Mouse (Mus musculus): ENCODE measurements around the gene Slc22a1. TPM values are rescaled to one million over a fixed set of nuclear protein-coding genes. Genes with fewer than 3 reads are reported as not detected.

Slc22a1 gene
- polyA plus RNA-seq, 1 experiment = not detected

GRCm38 (mm10) chr17:12655826-12656225 is 19.8 kb downstream of the Slc22a1 start:
- H3K9me3 ChIP-seq (replicated peaks; ENCODE audit: control insufficient read depth, insufficient read depth, low read length, poor library complexity, severe bottlenecking) = no peaks in the 10 kb centered on the region
- no peak overlapping the region for H3K4me3 ChIP-seq (ENCODE audit: low read depth, low read length)
- H3K4me1 ChIP-seq (ENCODE audit: control insufficient read depth, insufficient read depth, low read length) = no peaks in the 10 kb centered on the region
- H3K9ac ChIP-seq (ENCODE audit: low read depth, poor library complexity, severe bottlenecking) = no peak overlapping the region
- H3K27ac ChIP-seq (ENCODE audit: insufficient read depth, low read length) = no peak overlapping the region
- H3K27me3 ChIP-seq (ENCODE audit: control insufficient read depth, insufficient read depth, low read length, poor library complexity, severe bottlenecking) = no peaks in the 10 kb centered on the region
- no peak for TF ChIP-seq CTCF (IDR thresholded peaks at IDR 0.05; ENCODE audit: low read depth, low read length)
- no peak for TF ChIP-seq POLR2A (IDR thresholded peaks at IDR 0.05; ENCODE audit: insufficient read depth, low read length)
- TF ChIP-seq EP300 (IDR thresholded peaks at IDR 0.05; ENCODE audit: insufficient read depth, low read depth, low read length) = no peak
- no peaks in the 10 kb centered on the region for H3K36me3 ChIP-seq (ENCODE audit: control insufficient read depth, insufficient read depth, low read length, poor library complexity, severe bottlenecking)

- Histone ChIP-seq H3K4me1 (ENCODE audit: control insufficient read depth, insufficient read depth, low read length) (no peaks in the 10 kb centered on the region), H3K9ac (ENCODE audit: low read depth, poor library complexity, severe bottlenecking) (no peak overlapping the region), H3K9me3 (replicated peaks; ENCODE audit: control insufficient read depth, insufficient read depth, low read length, poor library complexity, severe bottlenecking) (no peaks in the 10 kb centered on the region), H3K27me3 (ENCODE audit: control insufficient read depth, insufficient read depth, low read length, poor library complexity, severe bottlenecking) (no peaks in the 10 kb centered on the region; the same call in 1 of the 2 replicates), H3K4me3 (ENCODE audit: low read depth, low read length) (no peak overlapping the region), H3K27ac (ENCODE audit: insufficient read depth, low read length) (no peak overlapping the region), H3K36me3 (ENCODE audit: control insufficient read depth, insufficient read depth, low read length, poor library complexity, severe bottlenecking) (no peaks in the 10 kb centered on the region)
- TF ChIP-seq CTCF (IDR thresholded peaks at IDR 0.05; ENCODE audit: low read depth, low read length) (no peak), POLR2A (IDR thresholded peaks at IDR 0.05; ENCODE audit: insufficient read depth, low read length) (no peak), EP300 (IDR thresholded peaks at IDR 0.05; ENCODE audit: insufficient read depth, low read depth, low read length) (no peak)
Observed at GRCm38 (mm10) chr17:12654061-12654460, 21.6 kb downstream of the Slc22a1 start.

GRCm38 (mm10) chr17:12652604-12653003 is 23.0 kb downstream of the Slc22a1 start:
- Histone ChIP-seq H3K9me3 (replicated peaks; ENCODE audit: control insufficient read depth, insufficient read depth, low read length, poor library complexity, severe bottlenecking) (no peaks in the 10 kb centered on the region), H3K9ac (ENCODE audit: low read depth, poor library complexity, severe bottlenecking) (no peak overlapping the region)

GRCm38 (mm10) chr17:12645461-12645860 is 30.2 kb downstream of the Slc22a1 start:
- Histone ChIP-seq H3K27ac (ENCODE audit: insufficient read depth, low read length) (no peak overlapping the region), H3K27me3 (ENCODE audit: control insufficient read depth, insufficient read depth, low read length, poor library complexity, severe bottlenecking) (no peaks in the 10 kb centered on the region; the same call in 1 of the 2 replicates), H3K9me3 (replicated peaks; ENCODE audit: control insufficient read depth, insufficient read depth, low read length, poor library complexity, severe bottlenecking) (no peaks in the 10 kb centered on the region), H3K4me1 (ENCODE audit: control insufficient read depth, insufficient read depth, low read length) (no peaks in the 10 kb centered on the region), H3K36me3 (ENCODE audit: control insufficient read depth, insufficient read depth, low read length, poor library complexity, severe bottlenecking) (no peaks in the 10 kb centered on the region), H3K9ac (ENCODE audit: low read depth, poor library complexity, severe bottlenecking) (no peak overlapping the region), H3K4me3 (ENCODE audit: low read depth, low read length) (no peak overlapping the region)
- TF ChIP-seq EP300 (IDR thresholded peaks at IDR 0.05; ENCODE audit: insufficient read depth, low read depth, low read length) (no peak), POLR2A (IDR thresholded peaks at IDR 0.05; ENCODE audit: insufficient read depth, low read length) (no peak), CTCF (IDR thresholded peaks at IDR 0.05; ENCODE audit: low read depth, low read length) (no peak)

More at GRCm38 (mm10) chr17:12652604-12653003, 23.0 kb downstream of the Slc22a1 start:
- Histone ChIP-seq H3K4me3 (ENCODE audit: low read depth, low read length) (no peak overlapping the region), H3K27ac (ENCODE audit: insufficient read depth, low read length) (no peak overlapping the region), H3K27me3 (ENCODE audit: control insufficient read depth, insufficient read depth, low read length, poor library complexity, severe bottlenecking) (no peaks in the 10 kb centered on the region; the same call in 1 of the 2 replicates), H3K36me3 (ENCODE audit: control insufficient read depth, insufficient read depth, low read length, poor library complexity, severe bottlenecking) (no peaks in the 10 kb centered on the region), H3K4me1 (ENCODE audit: control insufficient read depth, insufficient read depth, low read length) (no peaks in the 10 kb centered on the region)
- TF ChIP-seq EP300 (IDR thresholded peaks at IDR 0.05; ENCODE audit: insufficient read depth, low read depth, low read length) (no peak), CTCF (IDR thresholded peaks at IDR 0.05; ENCODE audit: low read depth, low read length) (no peak), POLR2A (IDR thresholded peaks at IDR 0.05; ENCODE audit: insufficient read depth, low read length) (no peak)

GRCm38 (mm10) chr17:12641087-12641486 is 34.5 kb downstream of the Slc22a1 start:
- Histone ChIP-seq H3K9ac (ENCODE audit: low read depth, poor library complexity, severe bottlenecking) (no peak overlapping the region), H3K4me1 (ENCODE audit: control insufficient read depth, insufficient read depth, low read length) (no peaks in the 10 kb centered on the region), H3K9me3 (replicated peaks; ENCODE audit: control insufficient read depth, insufficient read depth, low read length, poor library complexity, severe bottlenecking) (no peaks in the 10 kb centered on the region; the same call in 1 of the 2 replicates), H3K27me3 (ENCODE audit: control insufficient read depth, insufficient read depth, low read length, poor library complexity, severe bottlenecking) (no peaks in the 10 kb centered on the region), H3K27ac (ENCODE audit: insufficient read depth, low read length) (no peak overlapping the region), H3K4me3 (ENCODE audit: low read depth, low read length) (no peak overlapping the region), H3K36me3 (ENCODE audit: control insufficient read depth, insufficient read depth, low read length, poor library complexity, severe bottlenecking) (no peaks in the 10 kb centered on the region)
- TF ChIP-seq POLR2A (IDR thresholded peaks at IDR 0.05; ENCODE audit: insufficient read depth, low read length) = no peak
- no peak for TF ChIP-seq EP300 (IDR thresholded peaks at IDR 0.05; ENCODE audit: insufficient read depth, low read depth, low read length)
- no peak for TF ChIP-seq CTCF (IDR thresholded peaks at IDR 0.05; ENCODE audit: low read depth, low read length)

- Histone ChIP-seq H3K9ac (ENCODE audit: low read depth, poor library complexity, severe bottlenecking) (no peak overlapping the region), H3K4me3 (ENCODE audit: low read depth, low read length) (no peak overlapping the region), H3K4me1 (ENCODE audit: control insufficient read depth, insufficient read depth, low read length) (no peaks in the 10 kb centered on the region), H3K27me3 (ENCODE audit: control insufficient read depth, insufficient read depth, low read length, poor library complexity, severe bottlenecking) (no peaks in the 10 kb centered on the region), H3K9me3 (replicated peaks; ENCODE audit: control insufficient read depth, insufficient read depth, low read length, poor library complexity, severe bottlenecking) (no peaks in the 10 kb centered on the region; the same call in 1 of the 2 replicates), H3K36me3 (ENCODE audit: control insufficient read depth, insufficient read depth, low read length, poor library complexity, severe bottlenecking) (no peaks in the 10 kb centered on the region), H3K27ac (ENCODE audit: insufficient read depth, low read length) (no peak overlapping the region)
- TF ChIP-seq EP300 (IDR thresholded peaks at IDR 0.05; ENCODE audit: insufficient read depth, low read depth, low read length) (no peak), CTCF (IDR thresholded peaks at IDR 0.05; ENCODE audit: low read depth, low read length) (peak; percentile 34), POLR2A (IDR thresholded peaks at IDR 0.05; ENCODE audit: insufficient read depth, low read length) (no peak)
Observed at GRCm38 (mm10) chr17:12639585-12639984, 36.0 kb downstream of the Slc22a1 start.

Measured in ES-Bruce4 (cell line).